Mouse (Mus musculus) intestine, postnatal 0 days (tissue): Measurements from ENCODE around the gene Ptbp3. TPM values are rescaled to one million over a fixed set of nuclear protein-coding genes. Genes with fewer than 3 reads are reported as not detected.

Experiments
- ATAC-seq: fragments of 200-750 bp; cut with Nextera tagmentation; 2 replicates; pipeline ENCODE4 v1.8.0; 2017; ENCODE audit warnings: mild to moderate bottlenecking, moderate TSS enrichment, moderate library complexity
- H3K27ac ChIP-seq: fragments of 300-500 bp; sonication (generic); 2 replicates; pipeline ENCODE4 v1.5.1; 2014; ENCODE audit warnings: mild to moderate bottlenecking, low read depth, low read length, moderate library complexity
- H3K27me3 ChIP-seq: fragments of 300-500 bp; sonication (generic); replicated peaks from 2 replicates; pipeline ENCODE4 v1.6.1; 2014; ENCODE audit warnings: low read length, mixed read lengths; ENCODE audit not compliant: control insufficient read depth, insufficient read depth
- H3K36me3 ChIP-seq: fragments of 300-500 bp; sonication (generic); 2 replicates; pipeline ENCODE4 v1.6.1; 2014; ENCODE audit warnings: mild to moderate bottlenecking, moderate library complexity; ENCODE audit not compliant: control insufficient read depth, insufficient read depth
- H3K4me1 ChIP-seq: fragments of 300-500 bp; sonication (generic); replicated peaks from 2 replicates; pipeline ENCODE4 v1.6.1; 2014; ENCODE audit warnings: antibody characterized with exemption, low read length, mixed read lengths; ENCODE audit not compliant: control insufficient read depth, insufficient read depth
- H3K4me2 ChIP-seq: fragments of 300-500 bp; sonication (generic); replicated peaks from 2 replicates; pipeline ENCODE4 v1.6.1; 2014; ENCODE audit warnings: low read depth, mild to moderate bottlenecking, moderate library complexity
- H3K4me3 ChIP-seq: fragments of 300-500 bp; sonication (generic); 2 replicates; pipeline ENCODE4 v1.5.1; 2014; ENCODE audit warnings: low read depth, low read length
- H3K9ac ChIP-seq: fragments of 300-500 bp; sonication (generic); 2 replicates; pipeline ENCODE4 v1.6.1; 2014; ENCODE audit warnings: mild to moderate bottlenecking, low read depth, low read length
- H3K9me3 ChIP-seq: fragments of 300-500 bp; sonication (generic); 2 replicates; pipeline ENCODE4 v1.6.1; 2016; ENCODE audit warnings: mixed run types; ENCODE audit not compliant: control insufficient read depth
- CTCF ChIP-seq: sonication (generic); IDR thresholded peaks from 2 replicates; pipeline ENCODE4 v1.5.1; 2016; ENCODE audit warnings: low read depth, mild to moderate bottlenecking, control low read depth, antibody characterized with exemption, moderate library complexity
- WGBS: fragments of 180-500 bp; shearing (Covaris S2); extraction: QIAGEN DNeasy Blood & Tissue Kit; methylation state at CpG from one replicate; pipeline ENCODE4 v1.1.7; 2014; 5-methylcytosine and 5-hydroxymethylcytosine counted together
- polyA plus RNA-seq: library from polyadenylated mRNA; unstranded; fragments of >200 nt; fragmentation: Nextera tagmentation; extraction: Ambion mirVana; gene quantifications from 2 replicates; pipeline ENCODE4 v1.2.1, GENCODE M21; 2015

The Ptbp3 gene
- polyA plus RNA-seq, 1 experiment from 2014 or later, result 67.9 TPM

- Histone ChIP-seq H3K4me2 (no peak overlapping the region), H3K4me3 (no peak overlapping the region), H3K27ac (no peak overlapping the region), H3K4me1 (0 out of 2 replicates have a peak, but pooled peaks cover 4% of the 10 kb centered on the region), H3K9me3 (no peaks in the 10 kb centered on the region), H3K27me3 (no peaks in the 10 kb centered on the region), H3K9ac (no peak overlapping the region), H3K36me3 (no peaks in the 10 kb centered on the region)
- ATAC-seq, result no peak
- TF ChIP-seq CTCF, result no peak
These were observed 6.0 kb upstream of the Ptbp3 start for GRCm38 (mm10) chr4:59555177-59555576.

- Histone ChIP-seq H3K27me3 (no peaks in the 10 kb centered on the region), H3K4me2 (peak overlapping the region; percentile 46), H3K9me3 (no peaks in the 10 kb centered on the region), H3K4me1 (0 out of 2 replicates have a peak, but pooled peaks cover 4% of the 10 kb centered on the region), H3K9ac (no peak overlapping the region), H3K36me3 (no peaks in the 10 kb centered on the region), H3K4me3 (no peak overlapping the region), H3K27ac (peak overlapping the region; percentile 86)
- no peak for TF ChIP-seq CTCF
- ATAC-seq, result peak; percentile 69
- 17% methylated on average over 3 of the region's 3 CpGs for WGBS
These were observed 4.4 kb upstream of the Ptbp3 start for GRCm38 (mm10) chr4:59553576-59553975.

GRCm38 (mm10) chr4:59552835-59553234 lies 3.7 kb upstream of the Ptbp3 start:
- H3K4me3 ChIP-seq, result no peak overlapping the region
- peak overlapping the region; percentile 46 for H3K4me2 ChIP-seq
- no peak for TF ChIP-seq CTCF
- H3K9ac ChIP-seq, result no peak overlapping the region
- peak overlapping the region; percentile 86 for H3K27ac ChIP-seq
- no peaks in the 10 kb centered on the region for H3K9me3 ChIP-seq
- WGBS, result 35% methylated on average over 5 of the region's 5 CpGs
- no peaks in the 10 kb centered on the region for H3K27me3 ChIP-seq
- H3K4me1 ChIP-seq, result 0 out of 2 replicates have a peak, but pooled peaks cover 4% of the 10 kb centered on the region
- ATAC-seq, result peak; percentile 23; the same call in 1 of the 2 replicates
- H3K36me3 ChIP-seq, result no peaks in the 10 kb centered on the region

- TF ChIP-seq CTCF, result no peak
- Histone ChIP-seq H3K9me3 (no peaks in the 10 kb centered on the region), H3K4me2 (no peak overlapping the region), H3K27ac (peak overlapping the region; percentile 86), H3K4me3 (no peak overlapping the region), H3K36me3 (no peaks in the 10 kb centered on the region), H3K27me3 (no peaks in the 10 kb centered on the region), H3K4me1 (0 out of 2 replicates have a peak, but pooled peaks cover 4% of the 10 kb centered on the region), H3K9ac (no peak overlapping the region)
- 57% methylated on average over 1 of the region's 1 CpGs for WGBS
- no peak for ATAC-seq
These were observed 2.7 kb upstream of the Ptbp3 start for GRCm38 (mm10) chr4:59551901-59552300.

GRCm38 (mm10) chr4:59549977-59550560 lies 905 bp upstream of the Ptbp3 start:
- TF ChIP-seq CTCF, result no peak
- Histone ChIP-seq H3K4me3 (peak overlapping the region; percentile 98), H3K9me3 (no peaks in the 10 kb centered on the region), H3K27ac (peak overlapping the region; percentile 100), H3K9ac (peak overlapping the region; percentile 99), H3K27me3 (no peaks in the 10 kb centered on the region), H3K36me3 (no peaks in the 10 kb centered on the region), H3K4me2 (peak overlapping the region; percentile 83), H3K4me1 (peaks cover 8% of the 10 kb centered on the region; the same call in 1 of the 2 replicates)
- no peak for ATAC-seq
- 10% methylated on average over 11 of the region's 11 CpGs for WGBS

GRCm38 (mm10) chr4:59548560-59549174 lies 497 bp downstream of the Ptbp3 start:
- H3K4me2 ChIP-seq, result peak overlapping the region; percentile 83
- H3K27me3 ChIP-seq, result no peaks in the 10 kb centered on the region
- peak overlapping the region; percentile 100 for H3K27ac ChIP-seq
- peak overlapping the region; percentile 99 for H3K9ac ChIP-seq
- H3K4me3 ChIP-seq, result peak overlapping the region; percentile 98
- peaks cover 8% of the 10 kb centered on the region; the same call in 1 of the 2 replicates for H3K4me1 ChIP-seq
- under 1% methylated on average over 68 of the region's 83 CpGs for WGBS
- peak; percentile 58 for ATAC-seq
- no peak; the same call in 1 of the 2 replicates for TF ChIP-seq CTCF
- no peaks in the 10 kb centered on the region for H3K36me3 ChIP-seq
- no peaks in the 10 kb centered on the region for H3K9me3 ChIP-seq
